Mouse (Mus musculus): Measurements from ENCODE around the gene Mif4gd.

Mif4gd gene

DNA sequence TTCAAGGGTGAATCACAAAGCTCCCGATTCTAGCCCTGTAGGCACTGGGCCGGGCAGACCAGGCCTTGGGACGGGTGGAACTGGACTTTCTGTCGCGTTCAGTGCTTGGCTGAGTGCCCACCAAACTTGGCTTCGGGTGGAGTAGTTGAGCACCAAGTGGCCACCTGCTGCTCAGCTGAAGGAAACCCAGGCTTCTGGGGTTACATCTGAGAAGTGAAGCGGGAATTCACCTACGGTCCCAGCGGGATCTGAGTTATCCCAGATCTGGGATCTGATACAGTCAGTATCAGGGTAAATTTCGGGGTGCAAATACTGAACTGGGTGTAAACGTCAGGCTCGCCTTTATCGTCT is 735 bp downstream of the Mif4gd start:
- DNase-seq (ENCODE audit: low spot score), result peak; percentile 74

DNA sequence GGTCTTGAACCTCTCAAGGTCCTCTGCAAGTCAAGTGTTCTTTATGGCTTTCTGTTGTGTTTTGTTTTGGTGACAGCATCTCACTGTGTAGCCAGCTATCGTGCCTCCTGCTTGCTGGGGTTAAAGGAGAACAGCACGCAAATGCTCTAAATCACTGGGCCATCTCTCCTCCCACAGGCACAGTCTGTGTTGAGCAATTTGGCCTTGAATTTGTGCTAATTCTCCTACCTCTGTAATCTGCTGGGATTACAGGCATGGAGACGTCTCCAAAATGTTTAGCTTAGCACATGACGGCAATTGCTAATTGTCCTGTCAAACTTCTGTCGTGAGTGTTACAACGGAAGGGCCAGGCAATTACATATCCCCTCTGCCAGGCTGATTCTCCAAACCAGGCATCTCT is 1.6 kb downstream of the Mif4gd start:
- DNase-seq (ENCODE audit: low spot score), result no peak

GRCm38 (mm10) chr11:115609576-115609975 is 3.2 kb downstream of the Mif4gd start:
- no peak for DNase-seq (ENCODE audit: low spot score)

DNA sequence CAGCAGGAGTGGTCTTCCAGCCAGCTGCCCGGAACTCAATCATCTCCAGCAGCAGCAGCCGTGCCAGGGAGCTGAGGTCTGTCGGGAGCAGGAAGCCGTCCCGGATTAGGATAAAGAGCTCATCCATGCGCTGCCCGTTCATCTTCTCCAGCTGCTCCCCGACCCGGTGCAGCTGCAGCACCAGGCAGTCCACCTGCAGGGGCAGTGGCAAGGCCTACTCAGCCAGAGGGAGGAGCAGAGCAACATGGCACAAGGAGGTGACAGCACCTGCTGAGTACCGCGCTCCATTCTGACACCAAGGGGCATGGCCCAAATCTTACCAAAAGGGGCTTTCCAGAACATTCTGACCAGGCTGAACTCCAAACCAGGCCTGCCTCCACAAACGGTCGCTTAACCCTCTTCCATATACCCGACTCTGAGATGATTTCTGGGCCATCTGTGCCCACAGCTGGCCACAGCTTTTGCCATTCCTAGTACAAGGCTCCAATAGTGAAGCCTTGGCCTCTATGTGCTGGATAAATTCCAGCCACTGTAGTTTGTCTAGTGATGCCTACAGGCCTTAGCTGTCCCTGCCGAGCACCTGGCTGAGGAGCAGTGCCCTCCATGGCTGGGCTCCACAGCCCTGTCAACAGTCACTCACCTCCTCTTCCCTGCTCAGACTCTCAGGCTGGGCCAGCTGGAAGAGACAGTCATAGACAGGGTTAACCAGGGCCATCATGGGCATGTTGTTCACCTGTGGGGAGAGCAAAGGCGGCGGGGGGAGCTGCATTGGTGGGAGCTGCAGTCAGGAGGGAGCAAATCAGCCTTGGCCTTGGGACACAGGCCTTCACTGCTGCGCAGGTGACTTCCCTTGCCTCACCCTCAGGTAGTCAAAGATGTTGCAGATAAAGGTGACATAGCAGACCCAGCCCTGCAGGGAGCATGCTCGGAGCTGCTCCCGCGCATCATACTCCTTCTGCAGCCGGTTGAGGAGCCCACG is 4.1 kb downstream of the Mif4gd start:
- no peak for DNase-seq (ENCODE audit: low spot score)

DNA sequence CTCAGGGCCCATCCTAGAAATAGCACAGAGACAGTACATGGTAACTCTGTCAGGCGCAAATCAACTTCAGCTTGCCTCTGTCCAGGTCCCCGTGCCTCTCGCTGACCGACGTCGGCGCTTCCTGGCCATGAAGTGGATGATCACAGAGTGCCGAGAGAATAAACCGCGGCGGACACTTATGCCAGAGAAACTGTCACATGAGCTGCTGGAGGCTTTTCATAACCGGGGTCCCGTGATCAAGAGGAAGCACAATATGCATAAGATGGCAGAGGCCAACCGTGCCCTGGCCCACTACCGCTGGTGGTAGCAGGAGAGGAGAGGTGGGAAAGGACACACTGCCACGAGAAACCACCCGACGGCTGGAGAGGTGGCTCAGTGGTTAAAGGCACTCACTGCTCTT is 6.0 kb downstream of the Mif4gd start:
- DNase-seq (ENCODE audit: low spot score), result no peak

DNA sequence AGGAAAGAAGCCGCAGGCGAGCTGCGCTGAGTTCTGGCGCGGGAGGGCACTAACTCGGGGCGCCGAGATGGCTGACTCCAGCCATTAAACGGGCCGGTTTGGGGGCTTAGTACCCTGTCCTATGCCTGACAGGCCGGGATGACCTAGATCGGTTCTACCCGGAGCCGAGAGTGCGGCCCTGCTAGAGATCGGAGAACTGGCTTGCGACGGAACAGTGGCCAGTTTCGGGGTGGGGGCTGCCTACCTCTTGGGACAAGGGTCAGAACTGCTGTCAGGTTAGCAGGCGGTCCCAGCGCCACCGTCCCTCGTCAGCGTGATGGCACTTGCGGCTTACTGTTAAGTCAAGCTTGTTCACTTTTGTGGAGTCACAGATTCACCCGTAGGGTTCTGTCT is 8.5 kb downstream of the Mif4gd start:
- no peak for DNase-seq (ENCODE audit: low spot score)

DNA sequence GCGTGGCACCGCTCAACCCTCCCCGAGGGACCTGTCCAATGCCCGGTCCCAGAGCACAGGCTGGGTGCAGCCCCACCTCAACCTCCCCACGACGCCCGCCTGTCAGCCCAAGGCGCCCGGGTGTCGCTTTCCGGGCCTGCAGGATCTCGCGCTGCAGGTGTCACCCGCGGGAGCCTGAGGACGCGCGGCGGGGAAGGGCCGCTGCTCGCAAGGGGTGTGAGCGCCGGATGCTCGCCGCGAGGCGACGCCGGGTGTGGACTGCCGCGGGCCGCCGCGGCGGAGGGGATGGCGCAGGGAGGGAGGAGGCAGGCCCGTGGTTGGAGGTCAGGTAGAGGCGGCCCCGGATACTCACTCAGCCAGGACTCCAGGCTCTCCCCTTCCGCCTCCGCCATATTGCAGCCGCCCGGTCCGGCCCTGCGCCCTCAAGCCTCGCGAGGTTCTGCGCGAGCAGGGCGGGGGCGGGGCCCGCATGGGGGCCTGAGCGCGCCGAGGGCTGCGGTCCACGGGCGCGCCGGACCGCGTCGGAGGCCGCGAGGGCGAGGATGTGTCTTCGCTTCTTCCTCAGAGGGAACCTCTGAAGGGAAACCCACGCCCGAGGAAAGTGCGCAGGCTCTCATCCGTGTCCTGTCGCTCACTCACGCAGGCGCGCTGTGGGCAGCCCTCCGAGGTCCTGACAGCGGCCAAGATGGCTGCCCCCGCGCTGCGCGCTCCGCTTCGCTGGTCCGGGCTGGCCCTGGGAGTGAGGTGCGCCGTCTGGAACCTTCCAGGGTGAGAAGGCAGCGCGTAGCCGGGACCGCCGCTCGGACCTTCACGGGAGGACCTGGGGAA is 9.1 kb downstream of the Mif4gd start, which contains the start of the genes Mrps7 and Gga3:
Gene Mrps7, plus strand, starts transcription at position 450 of the 828 bp plus-strand sequence.
Gene Gga3, minus strand, starts transcription at position 576 of the 828 bp plus-strand sequence.
- DNase-seq (ENCODE audit: low spot score), result peak; percentile 92

DNA sequence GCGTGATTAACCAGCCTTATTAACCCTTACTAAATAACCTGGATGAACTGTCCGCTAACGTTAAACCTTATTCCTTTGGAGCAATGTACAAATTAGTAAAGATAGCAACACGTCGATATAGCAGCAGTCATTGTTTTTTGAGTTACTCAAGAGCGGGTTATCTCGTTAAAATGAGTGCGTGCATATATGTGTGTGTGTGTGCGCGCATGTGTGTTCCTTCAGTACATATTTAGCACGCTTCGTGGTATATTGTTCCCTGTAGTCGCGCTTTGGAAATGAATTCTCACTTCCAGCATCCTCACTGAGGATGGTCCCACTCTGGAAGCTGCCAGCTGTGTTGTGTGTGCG is 9.7 kb downstream of the Mif4gd start:
- no peak for DNase-seq (ENCODE audit: low spot score)

DNA sequence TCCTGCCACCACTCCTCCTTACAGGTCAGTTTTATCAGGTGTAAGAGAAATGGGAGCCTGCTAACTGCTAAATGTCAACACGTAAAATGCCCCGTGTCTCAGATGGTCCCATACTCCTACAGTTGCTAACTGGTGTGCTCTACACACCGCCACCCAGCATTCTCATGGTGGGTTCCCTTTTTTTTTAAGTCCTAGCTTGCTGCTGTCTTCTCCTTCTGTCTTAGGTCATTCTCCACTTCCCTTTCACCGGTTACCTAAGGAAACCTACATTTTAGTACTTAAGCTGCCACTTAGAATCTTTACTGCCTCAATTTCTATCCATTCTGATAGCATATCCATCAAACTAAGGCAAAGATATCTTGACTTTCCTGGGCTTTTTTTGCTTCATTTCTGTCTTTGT is 11.6 kb downstream of the Mif4gd start:
- DNase-seq (ENCODE audit: low spot score), result no peak

GRCm38 (mm10) chr11:115600743-115601142 is 12.0 kb downstream of the Mif4gd start:
- no peak for DNase-seq (ENCODE audit: low spot score)

DNA sequence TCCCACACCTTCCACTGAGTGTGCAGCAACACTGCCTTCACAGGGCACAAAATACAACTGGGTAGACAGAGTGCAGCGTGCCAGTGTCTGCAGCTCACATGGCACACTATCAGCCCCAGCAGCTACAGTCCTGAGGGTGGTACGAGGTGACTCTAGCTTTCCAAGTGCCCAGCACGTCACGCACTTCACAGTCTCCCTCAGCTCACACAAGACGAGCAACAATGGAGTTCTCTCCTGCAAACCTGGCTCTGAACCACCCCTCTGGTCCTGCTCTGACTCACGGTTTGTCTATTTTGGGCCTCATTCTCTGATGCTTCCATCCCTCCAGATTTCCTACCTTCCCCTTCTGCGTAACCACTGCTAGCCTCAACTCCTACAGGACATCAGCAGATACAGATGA is 13.0 kb downstream of the Mif4gd start:
- DNase-seq (ENCODE audit: low spot score), result no peak

DNA sequence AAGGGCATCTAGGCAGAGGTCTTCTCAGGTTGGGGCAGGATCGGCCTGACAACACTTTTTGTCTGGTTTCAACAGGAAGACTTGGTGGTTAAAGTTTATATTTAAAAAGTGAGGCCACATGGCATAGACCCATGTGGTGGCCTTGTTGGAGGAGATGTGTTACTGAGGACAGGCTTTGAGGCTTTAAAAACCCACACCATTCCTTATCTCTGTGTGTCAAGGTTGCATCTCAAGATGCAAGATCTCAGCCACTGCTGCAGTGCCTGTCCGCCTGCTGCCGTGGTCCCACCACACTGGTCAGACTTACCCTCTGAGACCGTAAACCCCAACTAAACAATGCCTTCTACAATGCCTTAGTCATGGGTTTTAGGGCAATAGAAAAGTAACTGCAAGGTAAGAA is 14.5 kb downstream of the Mif4gd start:
- no peak for DNase-seq (ENCODE audit: low spot score)

- DNase-seq (ENCODE audit: low spot score), result no peak
These were observed 17.6 kb downstream of the Mif4gd start for GRCm38 (mm10) chr11:115595209-115595608.

- no peak for DNase-seq (ENCODE audit: low spot score)
These were observed 22.2 kb downstream of the Mif4gd start for GRCm38 (mm10) chr11:115590526-115591075.

- no peak for DNase-seq (ENCODE audit: low spot score)
These were observed 24.8 kb downstream of the Mif4gd start for GRCm38 (mm10) chr11:115587984-115588383.

DNA sequence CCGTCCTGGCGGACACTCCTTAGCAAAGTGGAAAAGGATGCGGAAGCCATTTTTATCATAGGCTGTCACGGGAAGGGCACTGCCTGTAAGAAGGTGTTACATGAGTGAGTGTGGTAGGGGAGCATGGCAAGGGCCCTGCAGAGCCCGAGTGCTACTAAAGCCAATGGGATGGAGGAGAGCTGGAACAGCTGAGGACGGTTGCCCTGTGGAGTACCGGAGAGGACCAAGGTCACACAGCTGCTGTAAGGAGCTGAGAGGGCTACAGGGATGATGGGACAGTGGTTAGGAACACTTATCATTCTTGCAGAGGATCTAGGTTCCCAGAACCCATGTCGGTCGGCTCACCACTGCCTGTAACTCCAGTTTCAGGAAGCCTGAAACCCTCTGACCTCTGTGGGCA is 26.4 kb downstream of the Mif4gd start:
- DNase-seq (ENCODE audit: low spot score), result no peak

- no peak for DNase-seq (ENCODE audit: low spot score)
These were observed 27.1 kb downstream of the Mif4gd start for GRCm38 (mm10) chr11:115585573-115586100.

- no peak for DNase-seq (ENCODE audit: low spot score)
These were observed 28.2 kb downstream of the Mif4gd start for GRCm38 (mm10) chr11:115584376-115585073.

- DNase-seq (ENCODE audit: low spot score), result no peak
These were observed 29.7 kb downstream of the Mif4gd start for GRCm38 (mm10) chr11:115582913-115583606.

GRCm38 (mm10) chr11:115579080-115579479 is 33.7 kb downstream of the Mif4gd start:
- DNase-seq (ENCODE audit: low spot score), result no peak

- no peak for DNase-seq (ENCODE audit: low spot score)
These were observed 47.8 kb downstream of the Mif4gd start for GRCm38 (mm10) chr11:115564961-115565360.

Measured in urinary bladder, postnatal 25 days (tissue).